ENCODE assay signal across 11 mouse cellular contexts in genomic region chr11:117004277-117004676, GRCm38 (mm10).
DNase-seq lines count a peak whose midpoint lies in the region; ATAC-seq and TF ChIP-seq lines count a peak whose summit lies in the region.
"Had no signal": no experiment of that assay in that cellular context is flagged by ENCODE, and none has a peak within 500 bp of the region (broad histone marks: within the 10 kb centered on the region; RNA-seq: fewer than 3 reads in every experiment).

No protein-coding gene starts in this region.

- TF ChIP-seq CTCF in stomach, postnatal 0 days (IDR thresholded peaks at IDR 0.05; ENCODE audit: low read depth), result no peak

- H3K36me3 ChIP-seq in kidney, embryonic 15.5 days, result no peaks in the 10 kb centered on the region
- no peaks in the 10 kb centered on the region for H3K36me3 ChIP-seq in hindbrain, embryonic 16.5 days (ENCODE audit: control insufficient read depth, insufficient read depth, low read length)
- no peaks in the 10 kb centered on the region for H3K36me3 ChIP-seq in stomach, postnatal 0 days (ENCODE audit: control insufficient read depth, insufficient read depth, low read length)
- H3K36me3 ChIP-seq: heart, embryonic 10.5 days; liver, embryonic 13.5 days had no signal

- no peaks in the 10 kb centered on the region for H3K9me3 ChIP-seq in kidney, embryonic 15.5 days (replicated peaks)
- H3K9me3 ChIP-seq in hindbrain, embryonic 16.5 days (ENCODE audit: control insufficient read depth, low read length), result no peaks in the 10 kb centered on the region
- no peaks in the 10 kb centered on the region for H3K9me3 ChIP-seq in stomach, postnatal 0 days (ENCODE audit: control insufficient read depth, low read length)
- H3K9me3 ChIP-seq: heart, embryonic 10.5 days; liver, embryonic 13.5 days had no signal

- no peak overlapping the region for H3K4me3 ChIP-seq in kidney, embryonic 15.5 days (replicated peaks)
- H3K4me3 ChIP-seq in hindbrain, embryonic 16.5 days (ENCODE audit: low read length), result no peak overlapping the region
- no peak overlapping the region for H3K4me3 ChIP-seq in stomach, postnatal 0 days (ENCODE audit: low read depth, low read length)
- H3K4me3 ChIP-seq: heart, embryonic 10.5 days; liver, embryonic 13.5 days; myocyte had no signal

- peaks cover 15% of the 10 kb centered on the region for H3K4me1 ChIP-seq in kidney, embryonic 15.5 days
- peaks cover 9% of the 10 kb centered on the region for H3K4me1 ChIP-seq in hindbrain, embryonic 16.5 days (ENCODE audit: control insufficient read depth, insufficient read depth, low read depth, low read length)
- no peaks in the 10 kb centered on the region for H3K4me1 ChIP-seq in stomach, postnatal 0 days (replicated peaks; ENCODE audit: control insufficient read depth, insufficient read depth)
- H3K4me1 ChIP-seq: liver, embryonic 13.5 days had no signal

- WGBS in kidney, embryonic 15.5 days, result 19% methylated on average over 9 of the region's 9 CpGs
- WGBS in hindbrain, embryonic 16.5 days, result 18% methylated on average over 9 of the region's 9 CpGs
- WGBS in stomach, postnatal 0 days, result 17% methylated on average over 9 of the region's 9 CpGs

- no peak for TF ChIP-seq EP300 in stomach, postnatal 0 days (optimal IDR thresholded peaks at IDR 0.05)

- 0 out of 2 replicates have a peak overlapping the region, but pooled peaks have one; percentile 14 for H3K27ac ChIP-seq in kidney, embryonic 15.5 days
- no peak overlapping the region; the same call in 1 of the 2 replicates for H3K27ac ChIP-seq in hindbrain, embryonic 16.5 days (ENCODE audit: low read depth, low read length)
- H3K27ac ChIP-seq in stomach, postnatal 0 days (replicated peaks), result no peak overlapping the region
- H3K27ac ChIP-seq: heart, embryonic 10.5 days; liver, embryonic 13.5 days had no signal

- DNase-seq in kidney, adult 18-20 months, result no peak
- DNase-seq in thymus, postnatal 4 days, result peak; percentile 41
- no peak for DNase-seq in thymus, adult 18-20 months
- peak; percentile 34 for DNase-seq in stomach, postnatal 0 days (ENCODE audit: low spot score)
- DNase-seq in heart, adult 8-10 months (ENCODE audit: low spot score), result no peak
- DNase-seq in adrenal gland, adult 8-10 months, result no peak
- DNase-seq: liver, embryonic 13.5 days had no signal

- H3K27me3 ChIP-seq in kidney, embryonic 15.5 days, result peaks cover 48% of the 10 kb centered on the region
- no peaks in the 10 kb centered on the region for H3K27me3 ChIP-seq in hindbrain, embryonic 16.5 days (replicated peaks; ENCODE audit: control insufficient read depth, insufficient read depth, low read length)
- no peaks in the 10 kb centered on the region; the same call in 1 of the 2 replicates for H3K27me3 ChIP-seq in stomach, postnatal 0 days (ENCODE audit: control insufficient read depth, insufficient read depth, low read length)

- no peak overlapping the region for H3K9ac ChIP-seq in kidney, embryonic 15.5 days
- no peak overlapping the region for H3K9ac ChIP-seq in hindbrain, embryonic 16.5 days (ENCODE audit: low read depth, low read length)
- H3K9ac ChIP-seq in stomach, postnatal 0 days (ENCODE audit: low read length), result no peak overlapping the region
- H3K9ac ChIP-seq: liver, embryonic 13.5 days had no signal

- peak overlapping the region; percentile 24; the same call in 1 of the 2 replicates for H3K4me2 ChIP-seq in kidney, embryonic 15.5 days
- peak overlapping the region; percentile 13; the same call in 1 of the 2 replicates for H3K4me2 ChIP-seq in hindbrain, embryonic 16.5 days (ENCODE audit: low read length)
- no peak overlapping the region for H3K4me2 ChIP-seq in stomach, postnatal 0 days (replicated peaks; ENCODE audit: low read depth)
- H3K4me2 ChIP-seq: liver, embryonic 13.5 days had no signal

- no peak for ATAC-seq in kidney, embryonic 15.5 days (replicated peaks; ENCODE audit: low FRiP score)
- ATAC-seq in hindbrain, embryonic 16.5 days, result peak; percentile 48
- ATAC-seq in stomach, postnatal 0 days (ENCODE audit: low FRiP score, low TSS enrichment), result no peak

Comparison
In these comparisons a context has a peak if more than half of its experiments do, and no peak if none do; other contexts are left out.
1. DNase-seq: peak in thymus, postnatal 4 days (single experiment) and stomach, postnatal 0 days (single experiment); none in kidney, adult 18-20 months (single experiment), thymus, adult 18-20 months (0 of 2), heart, adult 8-10 months (single experiment) and adrenal gland, adult 8-10 months (single experiment).